Mouse (Mus musculus): ENCODE data around the gene Cabp1. TPM values are rescaled to one million over a fixed set of nuclear protein-coding genes. Genes with fewer than 3 reads are reported as not detected.
"Not testable (repeated sequence)": the region's sequence is repeated elsewhere in the genome, so short reads cannot be mapped to it uniquely, and the experiment has no call there.

Gene Cabp1
- total RNA-seq, 2 experiments from 2014 or later, result 179 to 209 TPM

- intact Hi-C loops (cut with DNase I), result no loop called here
- no peak for DNase-seq (ENCODE audit: low spot score in 2 of 2)
Observed at GRCm38 (mm10) chr5:115183482-115183881, 10.7 kb downstream of the Cabp1 start.

DNA sequence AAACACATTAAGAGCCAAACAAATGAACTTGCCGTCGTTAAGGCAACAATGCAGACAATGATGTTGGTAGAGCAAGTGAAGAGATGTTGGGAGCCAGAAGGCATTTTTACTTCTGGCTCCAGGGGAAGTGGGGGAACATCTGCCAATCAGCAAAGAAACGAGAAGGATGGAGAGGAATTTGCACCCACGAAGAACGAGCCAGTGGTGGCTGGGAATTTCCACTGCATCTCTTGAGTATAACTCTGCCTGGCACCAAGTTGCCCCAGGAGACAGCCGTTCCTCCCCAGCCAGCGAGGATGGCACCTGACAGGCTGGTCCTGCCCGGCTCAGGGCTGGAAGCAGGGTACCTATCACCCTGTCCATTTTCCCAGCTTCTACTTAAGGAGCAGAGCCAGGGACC, 11.3 kb downstream of the Cabp1 start:
- intact Hi-C loops (cut with DNase I), result no loop called here
- DNase-seq (ENCODE audit: low spot score in 2 of 2), result no peak

DNA sequence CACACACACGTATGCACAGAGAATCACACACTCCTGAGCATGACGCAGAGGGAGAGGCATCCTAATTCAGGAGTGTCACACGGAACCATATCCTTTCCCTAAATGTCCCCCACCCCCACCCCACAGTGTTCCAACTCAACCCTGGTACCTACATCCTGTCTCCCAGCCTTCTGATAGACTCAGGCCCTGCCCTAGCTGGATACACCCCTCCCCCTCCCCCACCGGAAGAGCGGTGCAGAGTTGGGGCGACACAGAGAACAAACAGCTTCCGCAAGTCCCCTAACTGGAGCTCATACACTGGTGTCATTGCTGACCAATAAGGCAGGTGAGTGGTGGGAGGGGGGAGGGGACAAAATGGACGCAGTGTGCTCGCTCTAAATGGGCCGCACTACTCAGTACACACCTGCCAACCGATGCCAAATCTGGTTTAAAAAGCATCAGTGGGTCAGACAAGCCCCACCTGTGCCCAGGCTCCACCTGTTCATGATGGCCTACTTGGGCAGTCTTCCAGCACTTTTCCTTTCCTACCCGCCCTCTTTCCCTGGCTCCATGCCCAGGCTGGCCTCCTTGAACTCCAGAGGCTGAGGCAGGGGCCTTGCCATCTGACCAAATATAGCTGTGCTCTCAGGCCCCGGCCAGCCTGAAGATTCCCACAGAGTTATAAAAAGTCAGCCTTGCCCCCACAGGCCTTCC, 12.8 kb downstream of the Cabp1 start:
- no peak for DNase-seq (ENCODE audit: low spot score in 2 of 2)
- intact Hi-C loops (cut with DNase I), result no loop called here

DNA sequence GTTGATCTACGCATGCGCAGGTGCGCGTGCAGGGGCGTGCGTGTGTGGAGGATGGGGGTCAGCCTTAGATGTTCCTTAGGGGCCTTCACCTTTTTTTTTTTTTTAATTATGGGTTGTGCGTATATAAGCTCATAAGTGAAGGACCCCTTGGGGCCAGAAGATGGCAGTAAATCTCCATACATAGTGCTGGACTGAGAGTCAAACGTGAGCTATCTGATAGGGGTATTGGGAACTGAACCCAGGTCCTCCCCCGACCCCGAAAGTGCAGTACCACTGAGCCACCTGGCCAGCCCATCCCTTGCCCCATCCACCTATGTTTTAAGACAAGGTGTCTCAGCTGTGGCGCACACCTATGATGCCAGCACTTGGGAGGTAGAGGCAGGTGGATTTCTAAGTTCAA, 14.6 kb downstream of the Cabp1 start:
- intact Hi-C loops (cut with DNase I), result no loop called here
- DNase-seq (ENCODE audit: low spot score in 2 of 2), result no peak

- intact Hi-C loops (cut with DNase I), result no loop called here
- no peak for DNase-seq (ENCODE audit: low spot score in 2 of 2)
Observed at GRCm38 (mm10) chr5:115177866-115178265, 16.3 kb downstream of the Cabp1 start.

- DNase-seq (ENCODE audit: low spot score in 2 of 2), result no peak
- intact Hi-C loops (cut with DNase I), result no loop called here
Observed at GRCm38 (mm10) chr5:115174554-115174953, 19.6 kb downstream of the Cabp1 start.

DNA sequence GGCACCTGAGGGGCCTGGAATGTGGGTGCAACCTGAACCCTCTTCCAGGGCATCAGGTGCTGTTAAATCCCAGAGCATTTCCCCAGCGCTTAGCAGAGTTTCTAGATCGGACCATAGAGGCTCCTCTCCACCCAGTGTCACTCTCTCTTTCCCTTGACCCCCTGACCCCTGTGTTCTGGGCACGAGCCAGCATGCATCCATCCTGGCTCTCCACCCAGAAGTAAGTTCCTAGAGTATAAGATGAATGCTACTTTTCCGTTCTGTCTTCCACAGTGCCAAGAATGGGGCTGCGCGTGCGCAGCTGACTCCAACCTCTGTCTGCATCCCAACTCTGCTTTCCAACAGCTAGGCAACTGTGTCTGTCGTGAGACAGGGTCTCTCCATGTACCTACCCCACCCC, 24.0 kb downstream of the Cabp1 start:
- DNase-seq (ENCODE audit: low spot score in 2 of 2), result no peak
- intact Hi-C loops (cut with DNase I), result no loop called here

GRCm38 (mm10) chr5:115168641-115169415, 25.4 kb downstream of the Cabp1 start:
- intact Hi-C loops (cut with DNase I), result loop anchor here (10.0 kb wide), 1 partner anchor 194 kb away; the partner anchor contains the start of gene Hnf1a
- no peak for DNase-seq (ENCODE audit: low spot score in 2 of 2)

DNA sequence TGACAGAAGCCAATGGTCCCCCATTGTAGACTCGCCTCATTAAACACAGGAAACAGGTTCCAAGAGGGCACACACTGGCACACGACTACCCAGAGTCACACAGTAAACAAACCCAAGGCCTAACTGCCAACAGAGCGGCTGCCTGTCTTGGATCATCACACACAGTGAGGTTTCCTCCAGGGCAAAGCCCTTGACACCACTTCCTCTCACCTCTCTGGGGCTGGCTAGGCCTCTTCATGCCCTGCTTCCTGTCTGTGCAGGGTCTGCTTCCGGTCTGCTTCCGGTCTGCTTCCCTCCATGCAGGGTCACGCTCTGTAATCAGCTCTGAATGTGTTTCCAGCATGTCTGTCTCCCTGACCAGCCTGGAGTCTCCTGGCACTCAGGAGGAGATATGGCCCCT, 26.8 kb downstream of the Cabp1 start:
- intact Hi-C loops (cut with DNase I), result loop anchor here (10.0 kb wide), 1 partner anchor 193 kb away; the partner anchor contains the start of gene Hnf1a
- DNase-seq (ENCODE audit: low spot score in 2 of 2), result no peak

DNA sequence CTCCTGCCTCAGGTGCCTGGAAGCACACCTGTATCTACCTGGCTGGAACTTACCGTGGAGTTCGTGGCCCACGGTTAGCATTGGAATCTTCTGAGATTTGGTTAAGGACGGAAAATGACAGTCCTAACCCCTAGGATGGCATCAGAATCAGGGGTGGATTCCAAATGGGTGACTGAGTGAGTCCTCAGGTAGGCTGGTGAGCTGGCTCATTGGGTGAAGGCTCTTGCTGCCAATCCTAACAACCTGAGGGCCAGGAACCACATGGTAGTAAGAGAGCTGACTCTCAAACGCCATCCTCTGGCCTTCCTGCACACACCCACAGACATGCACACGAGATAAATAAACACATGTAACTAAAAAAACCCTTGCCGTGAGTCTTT, 27.4 kb downstream of the Cabp1 start:
- intact Hi-C loops (cut with DNase I), result loop anchor here (10.0 kb wide), 1 partner anchor 192 kb away; the partner anchor contains the start of gene Hnf1a

DNA sequence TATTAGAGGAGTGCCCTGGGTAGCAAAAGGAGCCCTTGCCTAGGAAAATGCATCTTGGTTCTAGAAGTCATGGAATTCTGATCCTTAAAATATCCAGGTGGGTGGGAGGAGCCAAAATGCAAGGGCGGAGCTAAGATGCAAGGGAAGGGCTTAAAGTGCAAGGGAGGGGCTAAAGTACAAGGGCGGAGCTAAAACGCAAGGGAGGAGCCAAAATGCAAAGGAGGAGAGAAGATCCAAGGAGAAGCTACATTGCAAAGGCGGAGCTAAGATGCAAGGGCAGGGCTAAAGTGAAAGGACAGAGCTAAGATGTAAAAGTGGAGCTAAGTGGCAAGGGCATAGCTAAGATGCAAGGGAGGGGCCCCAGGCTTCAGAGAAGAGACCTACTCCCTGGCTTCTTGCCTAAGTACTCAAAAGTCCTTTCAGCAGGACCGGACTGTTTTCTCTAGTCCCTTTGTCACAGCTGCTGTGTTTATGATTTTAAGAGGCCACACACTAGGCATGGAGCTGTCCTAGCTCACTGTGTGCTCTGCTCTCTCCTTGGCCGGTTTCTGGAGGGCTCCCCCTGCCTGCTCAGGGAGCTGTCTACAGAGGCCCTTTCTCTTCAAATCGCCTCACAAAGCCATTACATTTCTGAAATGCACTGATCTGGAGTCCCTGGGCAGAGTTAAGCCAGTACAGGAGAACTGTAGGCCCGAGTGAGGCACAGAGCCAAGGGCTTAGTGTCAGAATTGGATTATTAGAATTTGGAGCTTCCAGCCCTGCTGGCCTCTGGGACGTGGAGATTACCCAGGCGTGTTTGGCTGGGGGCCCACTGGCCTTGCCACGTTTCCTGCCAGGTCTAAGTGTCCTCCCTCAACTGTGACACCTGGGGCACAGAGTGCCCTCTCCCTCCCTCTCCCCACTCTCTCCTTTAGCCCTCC, 28.0 kb downstream of the Cabp1 start:
- intact Hi-C loops (cut with DNase I), result loop anchor here (10.0 kb wide), 1 partner anchor 191 kb away; the partner anchor contains the start of gene Hnf1a
- no peak for DNase-seq (ENCODE audit: low spot score in 2 of 2)

More for the DNA sequence above, 27.4 kb downstream of the Cabp1 start:
- DNase-seq (ENCODE audit: low spot score in 2 of 2), result no peak

- DNase-seq (ENCODE audit: low spot score in 2 of 2), result no peak
- intact Hi-C loops (cut with DNase I), result loop anchor here (10.0 kb wide), 1 partner anchor 191 kb away; the partner anchor contains the start of gene Hnf1a
Observed at GRCm38 (mm10) chr5:115165351-115165750, 28.8 kb downstream of the Cabp1 start.

GRCm38 (mm10) chr5:115164446-115164845, 29.7 kb downstream of the Cabp1 start:
- intact Hi-C loops (cut with DNase I), result loop anchor here (5.0 to 10.0 kb wide), 2 partner anchors 37 to 190 kb away; partner anchors contain the start of gene Hnf1a
- not testable (repeated sequence) for DNase-seq (ENCODE audit: low spot score in 2 of 2)

GRCm38 (mm10) chr5:115163563-115163962, 30.6 kb downstream of the Cabp1 start:
- intact Hi-C loops (cut with DNase I), result loop anchor here (5.0 to 10.0 kb wide), 2 partner anchors 36 to 189 kb away; partner anchors contain the start of gene Hnf1a

GRCm38 (mm10) chr5:115161940-115162279, 32.3 kb downstream of the Cabp1 start:
- intact Hi-C loops (cut with DNase I), result loop anchor here (5.0 to 10.0 kb wide), 2 partner anchors 35 to 187 kb away; partner anchors contain the start of gene Hnf1a
- DNase-seq (ENCODE audit: low spot score in 2 of 2), result not testable (repeated sequence)

More at GRCm38 (mm10) chr5:115163563-115163962, 30.6 kb downstream of the Cabp1 start:
- peak; percentile 67 to 77 for DNase-seq (ENCODE audit: low spot score in 2 of 2)

- intact Hi-C loops (cut with DNase I), result loop anchor here (5.0 to 10.0 kb wide), 2 partner anchors 34 to 187 kb away; partner anchors contain the start of gene Hnf1a
- no peak for DNase-seq (ENCODE audit: low spot score in 2 of 2)
Observed at GRCm38 (mm10) chr5:115161064-115161939, 32.9 kb downstream of the Cabp1 start.

GRCm38 (mm10) chr5:115160655-115161054, 33.5 kb downstream of the Cabp1 start:
- DNase-seq (ENCODE audit: low spot score in 2 of 2), result no peak
- intact Hi-C loops (cut with DNase I), result loop anchor here (5.0 to 10.0 kb wide), 2 partner anchors 33 to 186 kb away; partner anchors contain the start of gene Hnf1a

GRCm38 (mm10) chr5:115159165-115159564, 35.0 kb downstream of the Cabp1 start:
- intact Hi-C loops (cut with DNase I), result no loop called here
- DNase-seq (ENCODE audit: low spot score in 2 of 2), result no peak

Measured in left cerebral cortex, postnatal 14 days (tissue).